Mouse (Mus musculus) embryonic facial prominence, embryonic 12.5 days (tissue): ENCODE results near the gene Ntmt1. TPM values are rescaled to one million over a fixed set of nuclear protein-coding genes. Genes with fewer than 3 reads are reported as not detected.
A peak's percentile ranks its signal among the peaks of the same experiment; 100 is the strongest.

ENCODE experiments used
- ATAC-seq: fragments of 200-750 bp; cut with Nextera tagmentation; 2 replicates; pipeline ENCODE4 v1.8.0; 2017; ENCODE audit not compliant: insufficient number of reproducible peaks, insufficient read depth, low FRiP score, low TSS enrichment
- H3K27ac ChIP-seq: fragments of 300-500 bp; sonication (generic); 2 replicates; pipeline ENCODE4 v1.5.1; 2016; ENCODE audit warnings: mild to moderate bottlenecking
- H3K27me3 ChIP-seq: fragments of 300-500 bp; sonication (generic); 2 replicates; pipeline ENCODE4 v1.6.1; 2016; ENCODE audit warnings: mild to moderate bottlenecking, moderate library complexity
- H3K36me3 ChIP-seq: fragments of 300-500 bp; sonication (generic); 2 replicates; pipeline ENCODE4 v1.6.1; 2016; ENCODE audit warnings: mild to moderate bottlenecking
- H3K4me1 ChIP-seq: fragments of 300-500 bp; sonication (generic); 2 replicates; pipeline ENCODE4 v1.6.1; 2016
- H3K4me2 ChIP-seq: fragments of 300-500 bp; sonication (generic); replicated peaks from 2 replicates; pipeline ENCODE4 v1.6.1; 2016; ENCODE audit warnings: mild to moderate bottlenecking, moderate library complexity
- H3K4me3 ChIP-seq: fragments of 300-500 bp; sonication (generic); 2 replicates; pipeline ENCODE4 v1.5.1; 2016; ENCODE audit warnings: mild to moderate bottlenecking
- H3K9ac ChIP-seq: fragments of 300-500 bp; sonication (generic); 2 replicates; pipeline ENCODE4 v1.6.1; 2016; ENCODE audit warnings: mild to moderate bottlenecking, moderate library complexity
- H3K9me3 ChIP-seq: fragments of 300-500 bp; sonication (generic); 2 replicates; pipeline ENCODE4 v1.6.1; 2016; ENCODE audit warnings: mild to moderate bottlenecking, moderate library complexity
- WGBS: fragments of 180-500 bp; shearing (Covaris S2); methylation state at CpG from one replicate; pipeline ENCODE4 v1.1.7; 2016; 5-methylcytosine and 5-hydroxymethylcytosine counted together
- polyA plus RNA-seq: library from polyadenylated mRNA; unstranded; fragments of >200 nt; fragmentation: Nextera tagmentation; extraction: Ambion mirVana; gene quantifications from 2 replicates; pipeline ENCODE4 v1.2.1, GENCODE M21; 2016

Gene Ntmt1
- polyA plus RNA-seq, 1 experiment from 2014 or later = 105 TPM

DNA sequence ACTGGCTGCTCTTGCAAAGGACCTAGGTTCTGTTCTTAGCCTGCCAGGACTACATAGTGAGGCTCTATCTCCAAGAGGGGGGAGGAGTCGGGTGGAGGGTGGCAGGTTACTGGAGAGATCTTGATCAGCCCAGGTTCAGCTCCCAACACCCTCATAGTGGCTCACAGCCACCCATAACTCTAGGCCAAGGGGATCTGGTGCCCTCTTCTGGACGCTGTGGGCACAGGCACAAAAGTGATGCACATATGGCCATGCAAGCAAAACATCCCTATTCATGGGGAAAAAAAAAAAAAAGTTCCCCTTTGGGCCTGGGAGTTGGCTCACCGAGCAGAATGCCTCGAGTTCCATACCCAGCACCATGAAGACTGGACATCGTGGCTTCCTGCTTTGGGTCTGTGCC, 21.7 kb downstream of the Ntmt1 start:
- H3K9ac ChIP-seq = no peak overlapping the region
- no peaks in the 10 kb centered on the region for H3K27me3 ChIP-seq
- WGBS = 35% methylated on average over 5 of the region's 5 CpGs
- H3K4me2 ChIP-seq = no peak overlapping the region
- H3K9me3 ChIP-seq = no peaks in the 10 kb centered on the region
- H3K4me3 ChIP-seq = no peak overlapping the region
- peaks cover 22% of the 10 kb centered on the region for H3K36me3 ChIP-seq
- peaks cover 34% of the 10 kb centered on the region for H3K4me1 ChIP-seq
- ATAC-seq = no peak
- H3K27ac ChIP-seq = no peak overlapping the region

DNA sequence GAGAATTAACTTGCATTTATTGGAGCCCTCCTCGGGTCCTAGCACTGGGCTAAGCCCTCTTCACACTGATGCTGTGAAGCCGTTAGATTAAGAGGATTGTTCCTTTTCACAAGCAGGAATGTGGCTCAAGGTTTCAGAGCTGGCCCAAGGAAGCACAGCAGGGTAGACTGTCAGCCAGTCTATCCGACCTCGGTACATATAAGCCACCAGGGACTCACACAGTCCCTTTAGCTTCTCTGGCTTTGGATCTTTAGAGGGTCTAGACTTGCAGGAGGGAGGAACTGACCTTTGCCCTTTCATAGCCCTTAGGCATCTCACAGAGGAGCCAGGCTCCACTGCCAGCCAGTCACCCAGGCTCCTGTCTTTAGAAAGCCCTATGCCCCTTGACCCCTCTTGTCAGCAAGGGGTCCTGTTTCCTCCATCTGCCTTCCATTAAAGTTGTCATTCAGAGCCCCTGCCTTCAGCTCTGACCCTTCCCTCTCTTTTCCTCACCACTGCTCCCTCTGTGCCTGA, 22.7 kb downstream of the Ntmt1 start, which contains the start of gene Asb6:
TSS of gene Asb6 (minus strand) at position 51 of the 513 bp plus-strand sequence.
- 8% methylated on average over 4 of the region's 4 CpGs for WGBS
- H3K27ac ChIP-seq = no peak within 1 kb of the TSS

GRCm38 (mm10) chr2:30833644-30834043, 26.0 kb downstream of the Ntmt1 start:
- H3K4me3 ChIP-seq = no peak overlapping the region
- peak overlapping the region; percentile 98 for H3K27ac ChIP-seq
- no peaks in the 10 kb centered on the region for H3K27me3 ChIP-seq
- peak overlapping the region; percentile 27 for H3K4me2 ChIP-seq
- ATAC-seq = peak; percentile 20; the same call in 1 of the 2 replicates
- H3K9me3 ChIP-seq = no peaks in the 10 kb centered on the region
- 20% methylated on average over 5 of the region's 5 CpGs for WGBS
- peaks cover 51% of the 10 kb centered on the region for H3K4me1 ChIP-seq
- H3K36me3 ChIP-seq = no peaks in the 10 kb centered on the region
- H3K9ac ChIP-seq = peak overlapping the region; percentile 27; the same call in 1 of the 2 replicates

More for the DNA sequence above, 22.7 kb downstream of the Ntmt1 start, which contains the start of gene Asb6:
- H3K36me3 ChIP-seq = peaks cover 12% of the 10 kb centered on the region
- H3K4me2 ChIP-seq = no peak within 1 kb of the TSS
- H3K4me3 ChIP-seq = no peak within 1 kb of the TSS
- H3K27me3 ChIP-seq = no peaks in the 10 kb centered on the region
- H3K9me3 ChIP-seq = no peaks in the 10 kb centered on the region
- peaks cover 43% of the 10 kb centered on the region for H3K4me1 ChIP-seq
- no peak within 1 kb of the TSS for H3K9ac ChIP-seq
- no peak for ATAC-seq

- H3K4me2 ChIP-seq = 0 out of 2 replicates have a peak within 1 kb of the TSS, but pooled peaks have one; percentile 9
- peak within 1 kb of the TSS; percentile 98 for H3K27ac ChIP-seq
- no peaks in the 10 kb centered on the region for H3K36me3 ChIP-seq
- 24% methylated on average over 8 of the region's 10 CpGs for WGBS
- no peak within 1 kb of the TSS for H3K4me3 ChIP-seq
- no peak within 1 kb of the TSS; the same call in 1 of the 2 replicates for H3K9ac ChIP-seq
- no peaks in the 10 kb centered on the region for H3K27me3 ChIP-seq
- H3K4me1 ChIP-seq = peaks cover 51% of the 10 kb centered on the region
- no peaks in the 10 kb centered on the region for H3K9me3 ChIP-seq
- no peak for ATAC-seq
Observed at GRCm38 (mm10) chr2:30834373-30835022, 26.9 kb downstream of the Ntmt1 start, which contains the start of gene Prrx2. Gene Prrx2 (plus strand): TSS chr2:30834972.

DNA sequence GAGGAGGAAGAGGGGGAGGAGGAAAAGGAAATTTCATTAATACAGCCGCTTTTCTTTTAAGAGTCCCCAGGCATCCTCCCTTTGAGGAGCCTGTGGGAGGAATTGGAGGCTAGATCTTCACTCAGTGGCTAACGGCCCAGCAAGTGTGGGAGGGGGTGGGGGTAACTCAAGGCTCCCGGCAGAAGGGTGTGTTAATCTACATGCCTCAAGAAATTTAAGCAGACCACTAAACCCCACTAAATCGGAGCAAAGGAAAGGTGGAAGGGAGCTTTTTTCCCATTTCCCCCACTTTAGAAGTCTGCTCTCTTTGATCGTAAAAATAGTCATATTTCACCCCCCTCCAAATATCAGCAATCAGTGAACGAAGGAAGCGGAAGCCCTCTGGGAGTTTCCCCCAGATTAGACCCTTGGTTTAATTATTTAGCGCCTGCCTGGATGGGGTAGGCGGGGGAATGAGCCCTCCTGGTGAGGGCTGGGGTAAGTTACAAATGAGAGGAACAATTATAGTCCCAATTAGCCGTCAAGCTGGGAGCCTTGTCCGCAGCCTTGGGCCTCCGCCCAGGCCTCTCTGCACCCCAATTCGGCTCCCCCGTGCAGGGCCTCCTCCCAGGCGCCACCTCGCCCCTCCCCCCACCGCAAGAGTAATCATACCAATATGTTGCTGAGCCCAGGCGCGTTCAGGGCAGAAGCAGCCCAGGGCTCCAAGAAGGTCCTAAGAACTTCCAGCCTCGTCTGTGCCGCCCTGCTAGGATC, 28.8 kb downstream of the Ntmt1 start:
- WGBS = 5% methylated on average over 21 of the region's 21 CpGs

GRCm38 (mm10) chr2:30842615-30843014, 35.0 kb downstream of the Ntmt1 start:
- Histone ChIP-seq H3K36me3 (no peaks in the 10 kb centered on the region), H3K4me2 (no peak overlapping the region; the same call in 1 of the 2 replicates), H3K4me3 (no peak overlapping the region), H3K4me1 (peaks cover 33% of the 10 kb centered on the region), H3K27me3 (peaks cover 4% of the 10 kb centered on the region; the same call in 1 of the 2 replicates), H3K9ac (no peak overlapping the region), H3K27ac (peak overlapping the region; percentile 43; the same call in 1 of the 2 replicates), H3K9me3 (no peaks in the 10 kb centered on the region)
- WGBS = 47% methylated on average over 10 of the region's 10 CpGs
- ATAC-seq = no peak

More for the DNA sequence above, 28.8 kb downstream of the Ntmt1 start:
- Histone ChIP-seq H3K9me3 (no peaks in the 10 kb centered on the region), H3K27ac (peak overlapping the region; percentile 92), H3K4me3 (no peak overlapping the region), H3K4me1 (peaks cover 49% of the 10 kb centered on the region), H3K36me3 (no peaks in the 10 kb centered on the region), H3K4me2 (peak overlapping the region; percentile 31; the same call in 1 of the 2 replicates), H3K27me3 (no peaks in the 10 kb centered on the region), H3K9ac (no peak overlapping the region)
- peak; percentile 35; the same call in 1 of the 2 replicates for ATAC-seq

DNA sequence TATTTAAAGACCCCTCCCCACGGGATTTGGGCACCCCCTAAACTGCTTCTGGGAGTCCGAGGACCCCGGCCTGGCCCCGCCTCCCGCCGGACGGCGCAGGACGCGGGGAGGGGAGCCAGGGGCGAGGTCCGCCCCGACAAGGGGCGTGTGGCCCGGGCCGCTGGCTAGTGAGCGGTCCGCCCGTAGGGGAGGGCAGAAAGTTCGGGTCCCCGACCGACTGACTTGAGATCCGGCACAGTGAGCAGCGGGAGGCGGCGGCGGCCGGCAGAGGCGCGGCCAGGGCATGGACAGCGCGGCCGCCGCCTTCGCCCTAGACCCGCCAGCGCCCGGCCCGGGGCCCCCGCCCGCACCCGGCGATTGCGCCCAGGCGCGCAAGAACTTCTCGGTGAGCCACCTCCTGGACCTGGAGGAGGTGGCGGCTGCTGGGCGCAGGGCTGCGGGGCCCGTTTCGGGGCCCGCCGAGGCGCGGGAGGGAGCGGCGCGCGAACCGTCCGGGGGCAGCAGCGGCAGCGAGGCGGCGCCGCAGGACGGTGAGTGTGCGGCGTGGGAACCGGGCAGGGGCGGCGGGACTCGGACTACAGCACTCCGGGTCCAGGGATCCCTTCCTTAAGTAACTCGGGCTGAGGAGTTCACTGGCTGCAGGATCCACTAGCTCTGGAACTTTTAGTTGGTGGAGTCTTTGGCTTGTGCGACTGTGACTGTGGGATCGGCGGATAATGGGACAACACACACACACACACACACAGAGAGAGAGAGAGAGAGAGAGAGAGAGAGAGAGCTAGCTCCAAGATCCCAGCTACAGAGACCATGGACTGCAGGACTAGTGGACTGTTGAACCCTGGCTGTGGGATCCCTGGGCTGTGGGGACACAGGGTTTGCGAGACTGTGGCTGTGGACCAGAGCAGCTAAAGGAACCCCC, 37.8 kb downstream of the Ntmt1 start:
- peak overlapping the region; percentile 86 for H3K9ac ChIP-seq
- ATAC-seq = no peak
- peak overlapping the region; percentile 78 for H3K4me3 ChIP-seq
- no peaks in the 10 kb centered on the region for H3K36me3 ChIP-seq
- peak overlapping the region; percentile 78 for H3K4me2 ChIP-seq
- H3K4me1 ChIP-seq = peaks cover 55% of the 10 kb centered on the region
- peak overlapping the region; percentile 87 for H3K27ac ChIP-seq
- WGBS = under 1% methylated on average over 79 of the region's 80 CpGs
- no peaks in the 10 kb centered on the region for H3K9me3 ChIP-seq
- H3K27me3 ChIP-seq = peaks cover 4% of the 10 kb centered on the region; the same call in 1 of the 2 replicates

DNA sequence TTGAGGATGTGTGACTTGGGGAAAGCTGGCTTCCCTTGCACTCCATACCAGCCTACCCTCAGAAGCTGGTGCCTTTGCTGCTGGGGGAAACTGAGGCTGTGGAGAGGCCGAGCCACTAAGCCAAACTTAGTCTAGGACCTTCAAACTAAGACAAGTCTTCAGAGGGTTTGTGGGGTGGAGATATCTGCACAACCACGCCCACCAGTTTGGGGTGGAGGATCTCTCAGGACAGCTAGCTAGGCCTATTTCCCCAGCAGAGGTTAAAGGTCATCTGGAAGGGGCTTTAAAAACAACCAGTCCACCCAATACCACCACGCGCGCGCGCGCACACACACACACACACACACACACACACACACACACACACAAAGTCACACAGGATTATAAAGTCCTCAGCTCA, 38.6 kb downstream of the Ntmt1 start:
- peak overlapping the region; percentile 87 for H3K27ac ChIP-seq
- H3K9ac ChIP-seq = peak overlapping the region; percentile 86
- ATAC-seq = no peak
- H3K4me1 ChIP-seq = peaks cover 63% of the 10 kb centered on the region
- 30% methylated on average over 6 of the region's 8 CpGs for whole genome bisulfite sequencing
- peak overlapping the region; percentile 78 for H3K4me3 ChIP-seq
- H3K4me2 ChIP-seq = peak overlapping the region; percentile 78
- no peaks in the 10 kb centered on the region for H3K9me3 ChIP-seq
- no peaks in the 10 kb centered on the region for H3K36me3 ChIP-seq
- H3K27me3 ChIP-seq = peaks cover 4% of the 10 kb centered on the region; the same call in 1 of the 2 replicates

DNA sequence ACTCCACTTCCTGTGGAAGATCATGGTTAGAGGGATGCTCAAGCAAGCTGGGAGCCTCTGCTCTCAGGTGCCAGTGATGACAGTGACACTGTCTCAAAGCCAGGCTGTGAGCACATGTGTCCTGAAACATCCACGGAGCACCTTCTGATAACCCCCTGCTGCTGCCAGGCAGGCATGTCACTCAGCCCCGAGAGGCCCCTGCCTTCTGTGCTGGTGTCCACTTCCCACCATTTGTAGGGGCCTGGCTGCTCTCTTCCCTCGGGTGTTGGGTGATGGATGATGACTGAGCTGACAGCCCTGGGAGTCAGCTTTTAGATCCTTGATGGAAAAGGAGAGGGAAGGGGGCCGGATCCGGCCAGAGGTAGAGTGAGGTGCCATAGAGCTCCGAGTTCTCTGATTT, 39.1 kb downstream of the Ntmt1 start:
- WGBS = 11% methylated on average over 6 of the region's 6 CpGs
- Histone ChIP-seq H3K4me3 (peak overlapping the region; percentile 78), H3K4me1 (peaks cover 68% of the 10 kb centered on the region), H3K27ac (peak overlapping the region; percentile 87), H3K9ac (peak overlapping the region; percentile 86), H3K27me3 (peaks cover 4% of the 10 kb centered on the region; the same call in 1 of the 2 replicates), H3K9me3 (no peaks in the 10 kb centered on the region), H3K4me2 (peak overlapping the region; percentile 78), H3K36me3 (no peaks in the 10 kb centered on the region)
- ATAC-seq = no peak

GRCm38 (mm10) chr2:30848184-30848583, 40.6 kb downstream of the Ntmt1 start:
- H3K27ac ChIP-seq = peak overlapping the region; percentile 87; the same call in 1 of the 2 replicates
- 29% methylated on average over 8 of the region's 8 CpGs for WGBS
- no peaks in the 10 kb centered on the region for H3K9me3 ChIP-seq
- peak overlapping the region; percentile 78 for H3K4me2 ChIP-seq
- no peaks in the 10 kb centered on the region for H3K36me3 ChIP-seq
- H3K9ac ChIP-seq = no peak overlapping the region
- H3K27me3 ChIP-seq = peaks cover 4% of the 10 kb centered on the region; the same call in 1 of the 2 replicates
- peaks cover 76% of the 10 kb centered on the region for H3K4me1 ChIP-seq
- no peak for ATAC-seq
- 0 out of 2 replicates have a peak overlapping the region, but pooled peaks have one; percentile 78 for H3K4me3 ChIP-seq
